Mouse (Mus musculus) cerebellum, adult 8-10 months (tissue): ENCODE measurements around the gene Klhdc8b.

Experiments
- DNase-seq: peaks from one replicate; pipeline ENCODE4 v3.0.0; 2022

Klhdc8b gene

GRCm38 (mm10) chr9:108480813-108481519 lies 19.6 kb upstream of the Klhdc8b start:
- no peak for DNase-seq

GRCm38 (mm10) chr9:108479721-108480351 lies 18.5 kb upstream of the Klhdc8b start, which contains the start of gene Lamb2:
Gene Lamb2, plus strand, starts transcription at chr9:108479736.
- no peak for DNase-seq

- no peak for DNase-seq
These were observed 17.9 kb upstream of the Klhdc8b start for GRCm38 (mm10) chr9:108479241-108479640.

- DNase-seq: no peak
These were observed 17.3 kb upstream of the Klhdc8b start for GRCm38 (mm10) chr9:108478638-108479156.

GRCm38 (mm10) chr9:108474528-108474927 lies 13.1 kb upstream of the Klhdc8b start:
- no peak for DNase-seq

- DNase-seq: no peak
These were observed 8.5 kb upstream of the Klhdc8b start for GRCm38 (mm10) chr9:108469845-108470244.

GRCm38 (mm10) chr9:108469430-108469829 lies 8.0 kb upstream of the Klhdc8b start:
- no peak for DNase-seq

- no peak for DNase-seq
These were observed 4.8 kb upstream of the Klhdc8b start for GRCm38 (mm10) chr9:108466219-108466618.

GRCm38 (mm10) chr9:108463713-108464112 lies 2.3 kb upstream of the Klhdc8b start:
- DNase-seq: no peak

GRCm38 (mm10) chr9:108462192-108462591 lies 811 bp upstream of the Klhdc8b start:
- DNase-seq: no peak

- no peak for DNase-seq
These were observed 294 bp upstream of the Klhdc8b start for GRCm38 (mm10) chr9:108461675-108462074.

GRCm38 (mm10) chr9:108460319-108461178 lies 832 bp downstream of the Klhdc8b start, which contains the start of gene Ccdc71:
Gene Ccdc71, plus strand, starts transcription at chr9:108460527.
- DNase-seq: peak; percentile 86

- no peak for DNase-seq
These were observed 1.5 kb downstream of the Klhdc8b start for GRCm38 (mm10) chr9:108459939-108460318.

GRCm38 (mm10) chr9:108456953-108457352 lies 4.4 kb downstream of the Klhdc8b start:
- DNase-seq: no peak

- no peak for DNase-seq
These were observed 5.4 kb downstream of the Klhdc8b start for GRCm38 (mm10) chr9:108455747-108456571.

- DNase-seq: no peak
These were observed 7.0 kb downstream of the Klhdc8b start for GRCm38 (mm10) chr9:108454429-108454828.

GRCm38 (mm10) chr9:108453458-108453857 lies 7.9 kb downstream of the Klhdc8b start:
- DNase-seq: no peak

- no peak for DNase-seq
These were observed 8.5 kb downstream of the Klhdc8b start for GRCm38 (mm10) chr9:108452911-108453310.

- DNase-seq: peak; percentile 93
These were observed 9.0 kb downstream of the Klhdc8b start for GRCm38 (mm10) chr9:108452291-108452906.

GRCm38 (mm10) chr9:108451519-108452160 lies 9.7 kb downstream of the Klhdc8b start:
- no peak for DNase-seq

- no peak for DNase-seq
These were observed 10.2 kb downstream of the Klhdc8b start for GRCm38 (mm10) chr9:108451170-108451493.
